Mouse (Mus musculus): ENCODE results near the gene Cox10. TPM values are rescaled to one million over a fixed set of nuclear protein-coding genes. Genes with fewer than 3 reads are reported as not detected.
"Not testable (repeated sequence)": the region's sequence is repeated elsewhere in the genome, so short reads cannot be mapped to it uniquely, and the experiment has no call there.

Gene Cox10
- total RNA-seq (2014; rRNA removed), result 21.5 and 24.2 TPM in 2 replicates
- polyA plus RNA-seq (2015; fragmentation: Nextera tagmentation; extraction: Ambion mirVana), result 34.5 and 36.4 TPM in 2 replicates

GRCm38 (mm10) chr11:64078956-64079726 is at the start of gene Cox10:
Gene Cox10, minus strand, starts transcription at chr11:64079468.
- Histone ChIP-seq H3K4me3 (ENCODE audit: low read depth, low read length) (peak within 1 kb of the TSS; percentile 86), H3K27me3 (ENCODE audit: insufficient read depth, low read length) (no peaks in the 10 kb centered on the region), H3K9ac (replicated peaks; ENCODE audit: low read length, poor library complexity, severe bottlenecking) (peak within 1 kb of the TSS; percentile 81), H3K4me1 (ENCODE audit: insufficient read depth, low read length) (peaks cover 10% of the 10 kb centered on the region; the same call in 1 of the 2 replicates), H3K4me2 (ENCODE audit: low read depth, low read length, poor library complexity, severe bottlenecking) (peak within 1 kb of the TSS; percentile 63), H3K27ac (ENCODE audit: low read depth, low read length) (peak within 1 kb of the TSS; percentile 82), H3K9me3 (ENCODE audit: low read length) (no peaks in the 10 kb centered on the region), H3K36me3 (ENCODE audit: insufficient read depth, low read length) (no peaks in the 10 kb centered on the region)
- ATAC-seq (ENCODE audit: low FRiP score), result peak; percentile 87
- DNase-seq (ENCODE audit: low spot score), result peak; percentile 92
- under 1% methylated on average over 45 of the region's 45 CpGs for WGBS
- no peak for TF ChIP-seq CTCF (IDR thresholded peaks at IDR 0.05)

GRCm38 (mm10) chr11:64128016-64128415 is 48.7 kb upstream of the Cox10 start:
- no peak for ATAC-seq (ENCODE audit: low FRiP score)
- Histone ChIP-seq H3K4me1 (ENCODE audit: insufficient read depth, low read length) (no peaks in the 10 kb centered on the region), H3K9ac (replicated peaks; ENCODE audit: low read length, poor library complexity, severe bottlenecking) (no peak overlapping the region), H3K9me3 (ENCODE audit: low read length) (no peaks in the 10 kb centered on the region), H3K4me2 (ENCODE audit: low read depth, low read length, poor library complexity, severe bottlenecking) (no peak overlapping the region), H3K27ac (ENCODE audit: low read depth, low read length) (no peak overlapping the region), H3K27me3 (ENCODE audit: insufficient read depth, low read length) (no peaks in the 10 kb centered on the region), H3K36me3 (ENCODE audit: insufficient read depth, low read length) (no peaks in the 10 kb centered on the region), H3K4me3 (ENCODE audit: low read depth, low read length) (no peak overlapping the region)
- 83% methylated on average over 9 of the region's 9 CpGs for WGBS
- no peak for TF ChIP-seq CTCF (IDR thresholded peaks at IDR 0.05)
- DNase-seq (ENCODE audit: low spot score), result no peak

DNA sequence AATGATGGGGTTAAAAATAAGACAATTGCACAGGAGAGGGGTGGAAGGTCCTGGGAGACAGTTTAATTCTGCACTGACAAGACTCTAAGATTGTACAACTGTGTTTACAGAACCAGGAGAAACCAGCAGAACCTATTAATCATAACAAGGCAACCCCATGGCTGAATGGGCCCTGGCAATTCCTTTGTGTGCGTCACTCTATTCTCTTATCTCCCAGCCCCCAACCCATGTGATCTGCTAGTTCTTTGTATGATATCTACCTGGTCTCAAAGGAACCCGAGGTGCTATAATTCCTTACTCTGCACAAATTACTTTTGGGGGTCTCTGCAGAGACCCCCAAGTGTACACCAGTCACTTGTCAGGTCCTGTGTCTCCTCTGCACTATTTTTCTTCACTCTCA is 46.2 kb upstream of the Cox10 start:
- no peak for DNase-seq (ENCODE audit: low spot score)
- Histone ChIP-seq H3K9ac (replicated peaks; ENCODE audit: low read length, poor library complexity, severe bottlenecking) (no peak overlapping the region), H3K36me3 (ENCODE audit: insufficient read depth, low read length) (no peaks in the 10 kb centered on the region), H3K27ac (ENCODE audit: low read depth, low read length) (no peak overlapping the region), H3K4me1 (ENCODE audit: insufficient read depth, low read length) (no peaks in the 10 kb centered on the region), H3K4me2 (ENCODE audit: low read depth, low read length, poor library complexity, severe bottlenecking) (no peak overlapping the region), H3K4me3 (ENCODE audit: low read depth, low read length) (no peak overlapping the region), H3K9me3 (ENCODE audit: low read length) (no peaks in the 10 kb centered on the region), H3K27me3 (ENCODE audit: insufficient read depth, low read length) (no peaks in the 10 kb centered on the region)
- no peak for ATAC-seq (ENCODE audit: low FRiP score)
- no peak for TF ChIP-seq CTCF (IDR thresholded peaks at IDR 0.05)
- 61% methylated on average over 2 of the region's 2 CpGs for WGBS

DNA sequence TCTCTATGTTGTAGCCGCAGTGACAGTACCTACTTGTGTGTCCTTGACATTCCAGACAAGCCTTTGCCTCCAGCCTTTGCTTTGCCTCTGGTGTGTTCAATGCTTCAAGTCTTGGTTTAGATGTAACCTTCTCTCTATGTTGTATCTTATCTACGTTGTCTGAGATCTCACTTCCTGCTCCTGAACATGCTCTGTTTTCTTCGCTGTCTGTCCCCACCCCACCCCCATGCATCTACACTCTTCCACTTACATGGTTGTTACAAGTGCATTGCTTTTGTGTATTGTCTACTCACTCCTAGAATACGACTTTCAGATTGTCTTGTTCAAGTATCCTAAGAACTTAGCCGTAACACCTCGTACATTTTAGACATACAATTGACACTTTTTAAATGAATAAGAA is 43.9 kb upstream of the Cox10 start:
- DNase-seq (ENCODE audit: low spot score); H3K9ac ChIP-seq (replicated peaks; ENCODE audit: low read length, poor library complexity, severe bottlenecking); H3K4me2 ChIP-seq (ENCODE audit: low read depth, low read length, poor library complexity, severe bottlenecking); H3K9me3 ChIP-seq (ENCODE audit: low read length); H3K4me3 ChIP-seq (ENCODE audit: low read depth, low read length); H3K27ac ChIP-seq (ENCODE audit: low read depth, low read length); ATAC-seq (ENCODE audit: low FRiP score); H3K27me3 ChIP-seq (ENCODE audit: insufficient read depth, low read length); H3K36me3 ChIP-seq (ENCODE audit: insufficient read depth, low read length); H3K4me1 ChIP-seq (ENCODE audit: insufficient read depth, low read length): not testable (repeated sequence)
- WGBS, result 95% methylated on average over 6 of the region's 6 CpGs

GRCm38 (mm10) chr11:64116711-64117110 is 37.4 kb upstream of the Cox10 start:
- H3K9me3 ChIP-seq (ENCODE audit: low read length), result no peaks in the 10 kb centered on the region
- no peaks in the 10 kb centered on the region for H3K27me3 ChIP-seq (ENCODE audit: insufficient read depth, low read length)
- H3K27ac ChIP-seq (ENCODE audit: low read depth, low read length), result no peak overlapping the region
- no peaks in the 10 kb centered on the region for H3K4me1 ChIP-seq (ENCODE audit: insufficient read depth, low read length)
- 86% methylated on average over 4 of the region's 4 CpGs for WGBS
- TF ChIP-seq CTCF (IDR thresholded peaks at IDR 0.05), result no peak
- H3K9ac ChIP-seq (replicated peaks; ENCODE audit: low read length, poor library complexity, severe bottlenecking), result no peak overlapping the region
- ATAC-seq (ENCODE audit: low FRiP score), result no peak
- H3K4me2 ChIP-seq (ENCODE audit: low read depth, low read length, poor library complexity, severe bottlenecking), result no peak overlapping the region
- DNase-seq (ENCODE audit: low spot score), result no peak
- H3K36me3 ChIP-seq (ENCODE audit: insufficient read depth, low read length), result no peaks in the 10 kb centered on the region
- no peak overlapping the region for H3K4me3 ChIP-seq (ENCODE audit: low read depth, low read length)

GRCm38 (mm10) chr11:64115822-64116221 is 36.6 kb upstream of the Cox10 start:
- no peak for TF ChIP-seq CTCF (IDR thresholded peaks at IDR 0.05)
- ATAC-seq (ENCODE audit: low FRiP score) (no peak), DNase-seq (ENCODE audit: low spot score) (no peak)
- no peak overlapping the region for H3K4me2 ChIP-seq (ENCODE audit: low read depth, low read length, poor library complexity, severe bottlenecking)
- H3K27me3 ChIP-seq (ENCODE audit: insufficient read depth, low read length), result no peaks in the 10 kb centered on the region
- no peaks in the 10 kb centered on the region for H3K9me3 ChIP-seq (ENCODE audit: low read length)
- 99% methylated on average over 2 of the region's 2 CpGs for WGBS
- H3K27ac ChIP-seq (ENCODE audit: low read depth, low read length), result no peak overlapping the region
- H3K9ac ChIP-seq (replicated peaks; ENCODE audit: low read length, poor library complexity, severe bottlenecking), result no peak overlapping the region
- no peaks in the 10 kb centered on the region for H3K36me3 ChIP-seq (ENCODE audit: insufficient read depth, low read length)
- no peak overlapping the region for H3K4me3 ChIP-seq (ENCODE audit: low read depth, low read length)
- H3K4me1 ChIP-seq (ENCODE audit: insufficient read depth, low read length), result no peaks in the 10 kb centered on the region

Measured in midbrain, postnatal 0 days (tissue).